Mouse (Mus musculus): ENCODE results near the gene Grap. TPM values are rescaled to one million over a fixed set of nuclear protein-coding genes. Genes with fewer than 3 reads are reported as not detected.

Gene Grap
- 9.0 and 10.4 TPM in 2 replicates for polyA plus RNA-seq (2021; fragmentation: Nextera tagmentation)
- long read RNA-seq, experiment 1, transcript Grap-201 (5 exons, 1,662 nt): major isoform, 10 of 10 reads
- long read RNA-seq, experiment 1, partial matches to known transcripts: 0 of 10 reads
- long read RNA-seq, experiment 1, other reads (novel, unspliced or antisense): 0 of 10 reads
- long read RNA-seq, experiment 2, transcript Grap-201 (5 exons, 1,662 nt): major isoform, 47 of 48 reads
- long read RNA-seq, experiment 2, partial matches to known transcripts: 1 of 48 reads
- long read RNA-seq, experiment 2, other reads (novel, unspliced or antisense): 0 of 48 reads

DNA sequence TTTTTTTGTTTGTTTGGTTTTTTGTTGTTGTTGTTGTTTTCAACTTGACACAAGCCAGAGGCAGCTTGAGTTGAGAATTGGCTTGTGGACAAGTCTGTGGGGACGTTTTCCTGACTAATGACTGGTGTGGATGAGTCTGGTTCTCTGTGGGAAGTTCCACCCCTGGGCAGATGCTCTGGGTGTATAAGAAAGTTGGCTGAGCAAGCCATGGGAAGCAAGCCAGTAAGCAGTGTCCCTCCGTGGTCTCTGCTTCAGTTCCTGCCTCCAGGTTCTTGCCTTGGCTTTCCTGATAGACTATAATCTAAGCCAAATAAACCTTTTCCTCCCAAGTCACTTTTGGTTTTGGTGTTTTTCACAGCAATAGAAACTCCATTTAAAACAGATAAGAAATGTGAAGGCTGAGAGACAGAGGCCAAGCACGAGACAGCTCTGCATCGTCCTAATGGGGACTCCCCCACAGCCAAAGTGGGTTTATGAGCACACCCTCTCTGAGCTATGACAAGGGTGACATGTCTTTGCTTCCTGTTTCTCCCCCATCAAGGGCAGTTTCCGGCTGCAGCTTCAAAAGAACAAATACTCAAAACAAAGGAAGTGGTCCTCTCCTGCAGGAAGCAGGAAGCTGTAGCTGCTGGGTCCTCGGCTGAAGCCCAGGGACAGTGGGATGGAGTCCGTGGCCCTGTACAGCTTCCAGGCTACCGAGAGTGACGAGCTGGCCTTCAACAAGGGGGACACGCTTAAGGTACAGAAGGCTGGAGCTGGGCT, at the start of gene Grap:
Grap (plus strand) TSS at position 580 of the 762 bp plus-strand sequence.

DNA sequence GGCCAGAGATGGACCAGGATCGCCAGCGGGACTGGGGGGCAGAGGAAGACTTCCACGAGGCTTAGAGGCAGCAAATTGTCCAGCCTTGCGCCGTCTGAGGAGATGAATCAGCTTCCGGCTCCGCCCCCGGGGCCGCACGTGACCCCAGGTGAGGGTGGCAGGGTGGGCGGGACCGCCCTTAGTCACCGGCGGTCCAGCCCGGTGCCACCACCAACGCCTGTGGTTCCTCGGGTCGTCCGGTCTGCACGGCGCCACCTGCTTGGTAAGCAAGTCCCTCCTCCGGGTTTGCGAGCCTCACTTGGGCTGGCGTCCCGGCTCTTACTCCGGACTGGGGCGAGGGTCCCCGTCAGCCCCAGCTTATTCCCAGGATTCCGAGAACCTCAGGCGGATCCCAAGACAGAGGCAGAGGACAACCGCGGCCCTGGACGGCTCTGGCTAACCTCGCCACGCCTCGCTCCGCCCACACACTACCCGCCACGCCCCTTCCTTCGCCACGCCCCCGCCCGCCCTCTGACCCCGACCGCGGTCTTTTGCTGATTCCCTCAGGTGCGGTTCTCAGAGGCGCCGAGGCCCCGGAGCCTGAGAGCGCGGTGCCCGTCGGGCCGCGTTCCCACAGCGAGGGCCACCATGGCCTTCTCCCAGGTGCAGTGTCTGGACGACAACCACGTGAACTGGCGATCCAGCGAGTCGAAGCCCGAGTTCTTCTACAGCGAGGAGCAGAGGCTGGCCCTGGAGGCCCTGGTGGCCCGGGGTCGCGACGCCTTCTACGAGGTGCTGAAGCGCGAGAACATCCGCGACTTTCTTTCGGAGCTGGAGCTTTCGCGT, 31.1 kb downstream of the Grap start, which contains the start of gene Fam83g:
Fam83g (plus strand) TSS at position 185 of the 825 bp plus-strand sequence.

DNA sequence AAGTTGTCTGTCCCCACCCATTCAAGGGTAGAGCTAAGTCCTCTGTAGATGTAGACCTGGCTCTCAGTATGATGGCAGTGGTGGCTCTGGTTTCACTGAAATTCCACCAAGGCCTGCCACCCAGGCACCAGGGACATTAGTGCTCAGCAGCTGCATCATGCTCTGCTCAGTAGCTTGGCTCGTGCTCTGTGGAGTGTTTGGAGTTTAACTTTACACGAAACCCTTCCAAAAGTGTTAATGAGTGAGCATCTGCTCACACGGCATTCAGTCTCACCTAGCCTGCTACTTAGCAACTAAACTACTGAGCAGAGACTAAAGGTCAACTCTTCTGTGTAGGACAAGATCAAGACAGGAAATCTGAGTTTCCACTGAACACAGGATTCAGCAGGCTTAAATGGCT, 67.6 kb downstream of the Grap start, which contains the start of gene Slc5a10:
Slc5a10 (minus strand) TSS at position 191 of the 400 bp plus-strand sequence.

Other genes with a start within 250 kb of the Grap start
- gene Rnf112, start 199.1 kb upstream of the Grap start, polyA plus RNA-seq (2021; fragmentation: Nextera tagmentation): 20.2 and 24.6 TPM in 2 replicates
- gene Mfap4, start 167.8 kb upstream of the Grap start, polyA plus RNA-seq (2021; fragmentation: Nextera tagmentation): 3.6 and 5.5 TPM in 2 replicates
- 15.7 and 16.4 TPM in 2 replicates for gene Mapk7, start 158.9 kb upstream of the Grap start, polyA plus RNA-seq (2021; fragmentation: Nextera tagmentation)
- gene B9d1, start 148.1 kb upstream of the Grap start, polyA plus RNA-seq (2021; fragmentation: Nextera tagmentation): 52.5 and 61.4 TPM in 2 replicates
- 134 and 150 TPM in 2 replicates for gene Epn2, start 73.6 kb upstream of the Grap start, polyA plus RNA-seq (2021; fragmentation: Nextera tagmentation)
- gene Fam83g, start 30.8 kb downstream of the Grap start, polyA plus RNA-seq (2021; fragmentation: Nextera tagmentation): 0.05 TPM in 2 replicates
- gene Slc5a10, start 67.6 kb downstream of the Grap start, polyA plus RNA-seq (2021; fragmentation: Nextera tagmentation): 0.09 and 0.21 TPM in 2 replicates
- gene Prpsap2, start 108.8 kb downstream of the Grap start, polyA plus RNA-seq (2021; fragmentation: Nextera tagmentation): 23.9 and 27.3 TPM in 2 replicates
- gene Ulk2, start 201.8 kb downstream of the Grap start, polyA plus RNA-seq (2021; fragmentation: Nextera tagmentation): 7.7 and 8.7 TPM in 2 replicates